Mouse (Mus musculus) right cerebral cortex, postnatal 10 days (tissue): Measurements from ENCODE around the gene Pgls.
A peak's percentile ranks its signal among the peaks of the same experiment; 100 is the strongest.

Experiments
- DNase-seq, 2 experiments: peaks; one replicate each; pipeline ENCODE4 v3.0.0; 2021; ENCODE audit warnings: low spot score in 2 of 2

The Pgls gene

GRCm38 (mm10) chr8:71591471-71592373, at the start of gene Pgls:
Pgls (plus strand) TSS chr8:71592176.
- peak; percentile 97 to 98 for DNase-seq

GRCm38 (mm10) chr8:71542632-71543343, 49.2 kb upstream of the Pgls start, which contains the start of gene Mvb12a:
Mvb12a (plus strand) TSS chr8:71542922.
- DNase-seq, result peak; percentile 98 to 99

GRCm38 (mm10) chr8:71543755-71544154, 48.2 kb upstream of the Pgls start:
- DNase-seq, result no peak

GRCm38 (mm10) chr8:71545053-71545452, 46.9 kb upstream of the Pgls start:
- DNase-seq, result no peak

GRCm38 (mm10) chr8:71547590-71547989, 44.4 kb upstream of the Pgls start:
- DNase-seq, result no peak

DNA sequence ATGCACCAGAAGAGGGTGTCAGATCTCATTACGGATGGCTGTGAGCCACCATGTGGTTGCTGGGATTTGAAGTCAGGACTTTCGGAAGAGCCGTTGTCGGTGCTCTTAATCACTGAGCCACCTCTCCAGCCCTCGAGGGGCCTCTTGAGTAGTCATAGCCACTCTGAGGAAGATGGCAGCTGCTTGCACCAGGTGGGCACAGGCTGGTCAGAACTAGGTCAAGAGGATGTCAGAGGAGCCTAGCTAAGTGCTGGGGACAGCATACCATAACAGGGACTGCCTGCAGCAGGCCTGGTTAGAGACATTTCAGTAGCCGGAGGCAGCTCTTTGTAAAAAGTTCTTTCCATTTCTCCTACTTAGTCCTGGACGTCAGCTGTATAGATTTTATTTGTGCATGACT, 41.2 kb upstream of the Pgls start:
- DNase-seq, result no peak

DNA sequence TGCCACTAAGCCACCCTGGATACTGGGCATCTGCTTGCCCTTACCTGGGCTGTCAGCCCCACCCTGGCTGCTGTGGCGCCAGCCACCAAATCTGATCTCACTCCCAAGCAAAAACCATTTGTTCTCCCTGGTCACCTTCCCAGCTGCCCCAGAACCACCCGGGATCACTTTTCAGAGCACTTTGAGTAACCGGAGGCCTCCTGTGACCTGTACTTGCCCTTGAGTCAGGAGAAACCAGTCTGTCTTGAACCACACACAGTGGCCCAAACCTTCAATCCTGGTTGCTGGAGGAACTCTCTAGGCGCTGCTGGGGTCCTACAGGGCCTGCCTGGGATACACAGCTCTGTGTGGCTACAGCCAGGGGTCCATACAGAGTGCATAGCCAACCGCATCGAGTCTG, 39.2 kb upstream of the Pgls start:
- DNase-seq, result no peak

DNA sequence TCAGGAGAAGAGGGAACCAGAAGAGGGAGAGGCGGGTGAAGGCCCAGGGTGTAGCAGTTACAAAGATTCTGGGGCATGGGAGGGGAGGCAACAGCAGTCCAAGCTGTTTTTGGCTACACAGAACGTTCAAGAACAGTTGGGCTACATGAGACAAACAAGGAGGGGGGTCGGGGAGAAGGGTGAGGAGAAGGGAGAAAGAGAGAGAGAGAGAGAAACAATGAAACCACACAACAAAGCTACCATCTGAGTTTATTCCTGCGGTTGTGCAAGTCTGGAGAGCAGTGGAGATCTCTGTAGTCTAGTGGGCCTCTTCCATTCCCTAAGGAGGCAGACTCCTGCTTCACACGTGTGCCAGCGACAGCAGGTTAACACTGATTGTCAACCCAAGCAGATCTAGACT, 38.0 kb upstream of the Pgls start:
- DNase-seq, result no peak

DNA sequence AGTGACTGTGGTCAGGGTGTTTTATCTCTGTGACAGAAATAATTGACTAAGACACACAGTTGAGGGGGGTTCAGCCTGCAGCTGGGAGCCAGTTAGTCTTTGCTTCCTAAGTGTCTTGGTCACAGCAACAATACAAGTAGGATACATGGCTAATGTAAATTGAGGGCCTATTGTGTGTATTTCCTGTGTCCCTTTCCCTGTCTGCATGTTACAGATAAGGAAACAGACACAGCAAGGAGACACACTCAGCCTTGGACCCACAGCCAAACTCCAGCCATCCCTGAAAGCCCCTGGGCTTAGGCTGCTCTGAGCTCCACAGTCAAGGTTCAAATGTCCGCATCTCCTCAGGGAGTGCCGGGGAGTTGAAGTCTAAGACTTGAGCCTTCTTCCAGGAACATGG, 37.3 kb upstream of the Pgls start:
- no peak for DNase-seq

DNA sequence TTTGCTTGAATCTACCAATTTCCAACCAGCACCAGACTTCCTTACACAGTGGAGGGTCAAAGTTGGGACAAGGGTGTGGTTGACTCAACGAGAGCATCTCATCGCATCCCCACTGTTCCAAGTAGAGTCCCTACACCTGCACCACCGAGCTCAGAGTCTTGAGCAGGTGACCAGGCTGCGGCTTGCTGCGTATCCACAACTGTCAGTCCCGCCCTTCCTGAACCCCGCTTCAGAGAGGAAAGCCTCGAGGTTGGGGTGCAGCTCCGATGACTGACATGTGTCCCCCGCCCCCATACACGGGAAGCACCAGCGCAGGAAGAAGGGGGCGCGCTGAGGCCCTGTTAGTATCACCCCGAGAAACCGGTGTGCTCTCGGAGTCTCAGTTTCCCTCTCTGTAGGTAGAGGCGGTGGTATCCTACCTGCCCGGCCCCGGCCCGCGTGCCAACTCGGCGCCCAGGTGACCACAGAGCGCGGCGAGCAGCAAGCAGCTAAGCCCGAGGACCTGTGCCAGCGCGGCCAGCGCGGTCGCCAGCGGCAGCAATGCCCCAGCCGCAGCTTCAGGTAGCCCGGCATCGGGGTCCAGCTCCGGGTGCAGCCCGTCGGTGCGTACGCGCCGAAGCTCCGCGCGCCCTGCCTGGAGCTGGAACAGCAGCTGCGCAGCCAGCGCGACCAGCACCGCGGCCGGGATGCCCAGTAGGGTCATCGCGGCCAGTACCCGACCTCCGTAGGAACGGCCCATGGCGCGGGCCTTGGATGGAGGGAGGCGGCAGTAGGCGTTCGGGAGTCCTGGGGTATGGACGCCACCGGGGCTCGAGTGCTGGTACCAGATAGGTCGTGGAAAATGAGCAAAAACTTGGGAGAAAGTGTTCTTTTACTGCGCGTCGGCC, 33.7 kb upstream of the Pgls start, which contains the start of gene Tmem221:
TSS of gene Tmem221 (minus strand) at position 801 of the 887 bp plus-strand sequence.
- no peak for DNase-seq

DNA sequence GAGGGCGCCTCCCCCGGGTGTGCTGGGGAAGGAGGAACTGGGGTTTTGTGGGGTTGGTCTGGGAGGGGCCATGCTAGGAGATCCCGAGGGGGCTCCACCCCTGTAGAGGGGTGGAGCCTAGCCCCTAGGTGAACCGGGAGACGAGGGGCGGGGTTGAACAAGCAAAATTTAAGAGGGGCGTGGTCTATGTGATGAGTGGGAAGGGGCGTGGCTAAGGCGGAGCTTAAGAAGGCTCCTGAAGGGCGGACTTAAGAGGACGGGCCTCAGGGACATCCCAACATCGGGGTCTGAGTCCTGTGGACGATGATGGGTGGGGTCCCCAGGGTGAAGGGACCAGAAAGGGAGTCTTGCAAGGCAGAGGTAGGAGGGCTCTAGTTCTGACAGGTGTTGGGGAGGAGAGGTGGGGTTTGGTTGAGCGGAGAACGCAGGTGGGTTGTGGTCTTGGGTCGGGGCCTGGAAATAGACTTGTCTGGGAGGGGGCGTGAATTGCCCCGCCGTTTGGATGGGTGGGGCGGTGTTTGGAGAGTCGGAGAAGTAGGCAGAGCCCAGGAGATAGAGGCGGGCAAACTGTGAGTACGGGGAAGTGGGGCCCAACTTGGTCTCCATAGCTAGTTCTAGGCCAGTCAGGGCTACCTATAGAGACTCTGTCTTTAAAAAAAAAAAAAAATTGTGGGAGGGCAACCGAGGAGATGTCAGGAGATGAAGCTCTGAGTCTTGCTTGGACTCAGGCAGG, 32.9 kb upstream of the Pgls start:
- no peak for DNase-seq

- no peak for DNase-seq
These were observed 31.9 kb upstream of the Pgls start for GRCm38 (mm10) chr8:71560071-71560470.

DNA sequence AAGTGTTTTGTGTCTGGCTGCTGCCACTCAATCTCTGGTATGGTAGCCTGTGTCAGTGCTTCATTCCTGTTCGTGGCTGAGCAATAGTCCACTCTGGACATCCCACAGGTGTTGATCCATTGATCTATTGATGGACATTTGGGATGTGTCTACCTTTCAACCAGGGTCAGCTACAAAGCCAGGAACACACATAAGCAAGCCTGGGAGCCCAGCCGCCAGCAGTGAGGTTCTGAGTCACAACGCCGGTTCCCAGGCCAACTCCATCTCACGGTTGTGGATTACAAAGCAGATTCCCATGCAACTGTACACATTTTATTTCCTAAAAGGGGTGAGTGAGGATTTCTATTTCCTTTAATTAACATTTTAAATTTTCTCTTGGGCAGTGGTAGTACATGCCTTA, 31.2 kb upstream of the Pgls start:
- no peak for DNase-seq

DNA sequence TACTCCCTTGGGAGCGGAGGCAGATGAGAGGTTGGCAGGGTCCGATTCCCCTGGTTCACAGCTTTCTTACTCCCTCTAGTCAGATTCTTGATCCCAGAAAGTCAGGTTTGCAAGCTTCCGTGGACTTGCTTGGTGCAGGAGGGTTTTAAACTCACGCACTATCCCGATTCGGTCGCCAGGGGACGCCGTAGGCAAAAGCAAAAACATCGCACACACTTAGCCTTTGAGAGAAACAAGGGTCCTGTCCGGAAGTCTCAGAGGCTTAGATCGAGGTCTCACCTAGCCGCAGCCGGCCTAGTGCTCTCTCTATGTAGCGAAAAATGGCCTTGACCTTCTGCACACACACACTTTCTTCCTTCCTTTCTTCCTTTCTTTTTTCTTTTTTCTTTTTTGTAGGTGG, 30.6 kb upstream of the Pgls start:
- peak in 1 of 2 experiments; percentile 63 for DNase-seq

GRCm38 (mm10) chr8:71562751-71563150, 29.2 kb upstream of the Pgls start:
- DNase-seq, result peak; percentile 55 to 77

GRCm38 (mm10) chr8:71563992-71564391, 28.0 kb upstream of the Pgls start:
- no peak for DNase-seq

- DNase-seq, result no peak
These were observed 25.5 kb upstream of the Pgls start, which contains the start of gene Nxnl1 for GRCm38 (mm10) chr8:71566501-71566900. Nxnl1 (minus strand) TSS chr8:71566601.

GRCm38 (mm10) chr8:71567587-71567986, 24.4 kb upstream of the Pgls start:
- no peak for DNase-seq

DNA sequence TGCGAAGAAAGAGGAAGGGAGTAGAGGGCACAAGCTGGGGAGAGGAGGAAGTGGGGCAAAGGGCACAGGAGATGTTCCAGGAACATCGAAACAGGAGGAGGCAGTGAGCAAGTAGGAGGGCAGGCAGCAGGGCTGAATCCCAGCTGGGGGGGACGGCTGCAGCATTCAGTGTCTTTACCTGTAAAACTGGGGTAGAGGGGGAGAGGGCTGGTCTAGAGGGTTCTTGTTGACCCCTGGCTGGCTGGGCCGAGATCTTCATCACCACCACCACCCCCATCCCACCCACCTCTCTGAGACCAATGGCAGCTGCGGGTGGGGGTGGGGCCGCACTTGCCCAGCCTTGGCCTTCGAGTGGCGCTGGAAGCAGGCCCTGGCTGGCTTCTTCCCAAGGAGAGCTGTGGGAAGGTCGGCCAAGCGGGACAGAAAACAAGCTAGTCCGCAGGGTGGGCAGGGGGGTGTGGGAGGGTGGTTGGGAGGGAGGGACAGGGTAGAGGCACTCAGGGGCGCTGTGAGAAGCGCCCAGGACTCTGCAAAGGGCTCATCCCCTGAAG, 23.5 kb upstream of the Pgls start, which contains the start of gene Slc27a1:
TSS of gene Slc27a1 (plus strand) at position 496 of the 551 bp plus-strand sequence.
- DNase-seq, result peak; percentile 87 to 89

DNA sequence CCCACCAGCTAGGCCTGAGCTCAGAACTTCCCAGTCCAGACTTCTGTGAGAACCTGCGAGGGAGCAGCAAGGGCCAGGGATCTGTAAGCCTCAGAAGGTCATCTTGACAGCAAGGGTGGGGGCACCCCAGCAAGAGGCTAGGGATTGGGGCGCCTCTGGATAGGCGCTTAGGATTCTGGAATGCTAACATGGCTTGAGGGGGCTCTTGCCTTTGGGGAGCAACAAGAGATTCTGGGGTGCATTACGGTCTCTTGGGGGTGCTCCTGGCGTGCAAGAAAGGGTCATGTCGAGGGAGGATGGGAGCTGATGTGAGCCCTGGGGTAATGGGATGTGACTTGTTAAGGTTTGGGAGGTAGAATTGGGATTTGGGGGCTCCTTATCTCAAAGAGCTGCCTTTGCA, 23.0 kb upstream of the Pgls start:
- no peak for DNase-seq
